Mouse (Mus musculus) cerebellum, postnatal 36 days (tissue): ENCODE results near the gene Svs1.
A peak's percentile ranks its signal among the peaks of the same experiment; 100 is the strongest.
"Not testable (repeated sequence)": the region's sequence is repeated elsewhere in the genome, so short reads cannot be mapped to it uniquely, and the experiment has no call there.

Experiments used
- DNase-seq, 2 experiments: peaks; one replicate each; pipeline ENCODE4 v3.0.0; 2021 to 2022; ENCODE audit warnings: mixed read lengths in 2 of 2

Svs1 gene

DNA sequence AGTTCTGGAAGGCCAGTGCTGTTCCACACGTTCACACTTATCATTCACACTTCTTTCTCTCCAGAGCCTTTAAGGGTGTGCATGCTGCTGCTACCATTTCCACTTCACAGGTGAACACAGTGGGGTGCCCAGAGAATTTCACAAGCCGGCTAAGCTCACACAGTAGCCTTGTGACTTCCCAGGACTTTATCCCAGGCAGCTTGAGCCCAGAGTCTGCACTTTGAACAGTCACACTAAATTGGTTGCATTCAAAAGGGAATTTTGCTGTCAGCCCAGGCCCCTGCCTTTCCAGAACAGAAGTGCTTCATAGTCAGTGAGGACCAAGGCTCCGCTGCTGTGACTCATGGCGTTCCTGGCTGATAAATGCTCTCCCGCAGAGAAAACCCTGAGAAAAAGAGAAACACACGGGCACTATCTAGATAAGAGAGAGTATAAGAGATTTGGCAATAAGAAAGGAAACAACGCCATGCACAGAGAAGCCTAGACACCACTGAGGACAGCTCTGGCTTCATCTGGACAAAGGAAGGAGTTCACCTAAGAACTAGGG, at the start of gene Svs1:
TSS of gene Svs1 (plus strand) at position 418 of the 547 bp plus-strand sequence.
- DNase-seq = no peak

DNA sequence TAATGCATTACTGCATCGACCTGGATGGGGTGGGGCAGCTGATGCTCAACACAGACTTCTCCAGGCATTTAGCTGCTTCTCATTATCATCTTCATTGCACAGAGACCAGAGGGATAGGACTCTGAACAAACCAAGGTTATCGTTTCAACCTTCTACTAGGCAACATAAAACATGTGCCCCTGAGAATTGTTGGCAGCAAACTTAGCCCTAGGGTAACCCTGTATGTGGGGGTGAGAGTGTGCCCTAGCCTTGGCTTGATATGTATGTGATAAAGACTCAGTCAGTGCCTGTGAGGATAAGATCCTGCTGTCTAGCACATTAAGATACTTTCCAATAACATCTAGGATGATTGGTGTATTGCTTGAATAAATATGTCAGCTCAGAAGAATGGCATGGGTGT, 37.1 kb upstream of the Svs1 start:
- no peak for DNase-seq

DNA sequence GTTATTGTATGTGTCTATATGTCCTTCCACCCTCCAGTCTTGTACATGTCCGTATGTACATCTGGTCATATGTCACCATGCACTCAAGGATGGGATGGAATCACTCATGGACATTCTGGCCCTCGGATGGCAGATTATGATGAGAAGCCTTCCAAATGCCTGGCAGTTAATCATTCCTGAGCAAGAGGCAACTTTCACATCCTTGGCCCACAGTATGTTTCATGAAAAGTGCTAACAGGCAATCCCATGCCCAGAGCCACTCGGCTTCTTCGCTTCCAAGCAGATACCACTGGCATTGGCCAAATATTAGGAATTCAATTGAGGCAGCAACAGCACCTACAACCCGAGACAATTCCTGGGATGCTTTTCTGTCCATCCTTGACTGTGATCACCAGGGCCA, 36.0 kb upstream of the Svs1 start:
- DNase-seq = no peak

DNA sequence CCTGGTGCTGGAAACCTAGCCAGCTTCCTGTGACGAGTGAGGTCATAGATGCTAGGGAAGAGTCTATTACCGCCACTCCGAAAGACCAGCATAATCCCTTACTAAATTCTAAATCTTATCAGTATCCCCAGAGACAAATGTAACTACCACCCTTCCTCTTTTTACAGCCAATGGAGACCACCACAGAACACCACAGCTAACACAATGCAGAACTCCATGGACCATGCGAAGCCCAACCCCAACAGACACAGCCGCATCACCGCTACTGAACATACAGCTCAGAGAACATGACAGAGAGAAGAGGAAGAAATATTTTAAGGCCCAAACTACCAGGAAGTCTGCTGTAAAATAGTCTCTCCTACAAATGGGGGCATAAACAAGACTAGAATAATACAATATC, 35.0 kb upstream of the Svs1 start:
- DNase-seq = no peak

DNA sequence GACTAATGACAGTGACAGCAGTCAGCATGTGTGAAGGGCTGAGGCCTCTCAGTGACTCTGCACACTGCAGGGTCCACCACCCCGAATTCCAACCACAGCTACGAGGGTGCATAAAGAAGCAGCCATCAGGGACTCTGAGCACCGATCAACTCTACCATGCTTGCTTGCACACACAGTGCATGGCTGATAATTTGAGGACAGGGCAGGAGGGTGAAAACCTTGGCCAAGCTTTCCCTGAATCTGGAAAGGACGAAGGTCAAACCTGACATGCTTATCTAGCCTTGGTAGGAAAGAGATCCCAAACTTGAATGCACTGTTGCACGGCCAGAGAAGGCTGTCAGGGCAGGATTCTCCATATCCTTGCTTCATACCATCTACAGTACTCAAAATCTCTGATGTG, 33.4 kb upstream of the Svs1 start:
- no peak for DNase-seq

DNA sequence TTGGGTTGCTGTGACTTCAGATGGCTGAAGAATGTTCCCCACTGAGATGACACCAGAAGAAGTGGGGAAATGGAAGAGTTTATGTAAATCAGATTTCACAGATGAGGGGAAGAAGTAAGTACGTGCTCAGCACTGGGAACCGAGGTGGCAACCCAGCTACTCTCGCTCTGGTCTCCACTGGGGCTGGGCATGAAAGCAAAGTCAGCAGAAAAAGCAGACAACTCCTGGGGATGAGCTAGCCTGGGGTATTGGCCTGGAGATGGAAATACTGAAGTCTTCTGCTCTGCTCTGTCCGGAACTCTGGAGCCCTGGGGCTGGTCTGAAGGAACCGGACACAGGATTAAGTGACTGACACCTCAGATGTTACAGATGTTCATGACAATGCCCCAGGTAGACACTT, 32.5 kb upstream of the Svs1 start:
- no peak for DNase-seq

DNA sequence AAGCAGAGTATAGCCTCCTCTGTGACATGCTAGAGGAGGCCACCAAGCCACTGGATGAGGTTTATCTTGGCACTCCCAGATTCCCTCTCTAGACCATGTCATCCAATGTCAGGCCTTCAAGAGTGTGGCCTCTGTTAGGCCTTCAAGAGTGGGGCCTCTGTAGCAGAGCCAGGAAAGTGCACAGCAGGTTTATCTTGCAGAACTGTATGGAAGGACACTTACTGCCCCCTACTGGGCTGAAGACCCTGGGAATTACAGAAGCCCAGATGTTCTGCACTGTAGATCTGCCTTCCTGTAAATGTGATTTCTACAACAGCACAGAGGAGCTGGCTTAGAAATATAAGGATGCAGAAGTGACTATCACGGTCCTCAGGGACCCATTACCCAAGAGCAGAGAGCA, 31.7 kb upstream of the Svs1 start:
- DNase-seq = no peak

DNA sequence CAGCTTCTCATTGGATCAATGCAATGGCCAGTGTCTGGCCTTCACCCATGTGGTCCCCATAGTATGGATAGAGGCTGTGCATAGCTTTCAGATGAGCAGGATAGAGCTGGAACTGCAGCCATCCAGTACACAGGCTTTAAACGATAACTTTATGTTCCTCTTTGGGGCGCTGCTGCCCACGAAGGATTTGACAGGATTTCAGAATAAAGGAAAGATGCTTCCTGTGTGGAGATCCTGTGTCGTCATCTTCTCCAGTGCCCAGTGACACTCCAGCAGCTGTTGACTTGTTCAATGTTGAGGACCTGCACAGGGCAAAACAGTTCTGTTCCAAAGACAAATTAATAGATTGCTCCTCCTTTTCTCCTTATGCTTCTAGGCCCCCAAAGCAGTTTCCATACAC, 29.9 kb upstream of the Svs1 start:
- DNase-seq = no peak

DNA sequence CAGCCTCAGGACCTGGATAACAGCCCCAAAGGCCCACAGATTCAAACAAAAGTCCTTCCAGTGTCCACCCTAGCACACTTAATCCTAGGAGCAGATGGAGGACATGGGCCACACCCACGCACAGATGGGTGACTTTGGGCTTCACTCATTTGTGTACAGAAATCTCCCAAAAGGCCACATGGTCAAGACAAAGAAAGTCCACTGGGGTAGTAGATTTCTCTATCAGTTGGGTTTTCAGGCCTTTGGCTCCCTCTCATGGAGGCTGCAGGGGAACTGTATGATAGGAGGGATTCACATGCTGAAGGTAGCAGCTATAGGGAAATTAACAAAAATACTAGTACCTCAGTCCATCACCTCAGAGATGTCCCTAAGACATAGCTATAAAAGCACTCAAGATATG, 28.6 kb upstream of the Svs1 start:
- peak in 1 of 2 experiments; percentile 4 for DNase-seq

DNA sequence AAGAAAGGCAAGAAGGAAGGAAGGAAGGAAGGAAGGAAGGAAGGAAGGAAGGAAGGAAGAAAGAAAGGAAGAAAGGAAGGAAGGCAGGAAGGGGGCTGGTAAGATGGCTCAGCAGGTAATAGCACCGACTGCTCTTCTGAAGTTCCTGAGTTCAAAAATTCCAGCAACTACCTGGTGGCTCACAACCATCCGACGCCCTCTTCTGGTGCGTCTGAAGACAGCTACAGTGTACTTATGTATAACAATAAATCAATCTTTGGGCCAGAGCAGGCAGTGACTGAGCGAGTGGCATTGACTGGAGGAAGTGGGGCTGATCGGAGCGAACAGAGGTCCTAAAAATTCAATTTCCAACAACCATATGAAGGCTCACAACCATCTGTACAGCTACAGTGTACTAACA, 27.5 kb upstream of the Svs1 start:
- not testable (repeated sequence) for DNase-seq

DNA sequence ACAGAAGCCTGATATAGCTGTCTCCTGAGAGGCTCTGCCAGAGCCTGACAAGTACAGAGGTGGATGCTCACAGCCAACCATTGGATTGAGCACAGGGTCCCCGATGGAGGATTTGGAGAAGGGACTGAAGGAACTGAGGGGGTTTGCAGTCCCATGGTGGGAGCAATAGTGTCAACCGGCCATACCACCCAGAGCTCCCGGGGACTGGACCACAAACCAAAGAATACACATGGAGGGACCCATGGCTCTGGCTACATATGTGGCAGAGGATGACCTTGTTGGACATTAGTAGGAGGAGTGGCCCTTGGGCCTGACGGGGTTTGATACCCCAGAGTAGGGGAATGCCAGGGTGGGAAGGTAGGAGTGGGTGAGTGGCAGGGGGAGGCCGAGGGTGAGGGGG, 20.0 kb upstream of the Svs1 start:
- not testable (repeated sequence) for DNase-seq

DNA sequence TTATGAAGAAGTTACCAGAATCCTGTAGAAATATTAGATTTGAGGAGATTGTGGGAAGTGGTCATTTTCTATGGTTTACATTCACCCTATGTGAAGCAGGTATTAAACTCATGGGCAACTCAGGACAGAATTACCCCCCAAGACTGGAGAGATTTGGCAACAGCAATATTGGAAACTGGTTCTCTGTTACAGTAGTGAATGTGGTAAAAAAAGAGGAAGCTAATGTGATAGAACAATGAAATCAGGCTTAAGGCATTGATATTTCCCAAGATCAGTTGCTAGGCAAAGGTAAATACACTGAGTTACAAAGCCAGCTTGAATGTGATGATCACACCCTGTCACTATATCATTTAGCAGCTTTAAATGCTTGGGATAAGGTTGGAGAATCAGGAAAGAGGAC, 18.8 kb upstream of the Svs1 start:
- DNase-seq = no peak

DNA sequence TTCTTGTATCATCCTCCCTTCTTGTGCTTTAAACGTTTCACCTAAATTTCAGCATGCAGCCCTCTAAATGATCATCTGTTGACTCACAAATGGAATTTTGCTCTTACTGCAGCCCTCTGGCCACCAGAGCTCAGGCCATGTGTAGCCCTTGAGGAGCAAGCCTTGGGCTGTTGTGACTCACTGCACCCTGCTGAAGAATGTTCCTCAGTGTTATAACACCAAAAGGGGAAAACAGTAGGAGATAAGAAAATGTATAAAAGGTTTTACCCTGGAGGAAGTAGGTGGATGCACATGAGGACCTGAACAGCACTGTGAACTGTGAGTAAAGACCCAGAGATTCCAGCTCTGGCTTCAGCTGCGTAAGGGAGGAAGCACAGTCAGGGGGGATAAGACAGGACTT, 12.0 kb upstream of the Svs1 start, which contains the start of gene Doxl2:
TSS of gene Doxl2 (plus strand) at position 301 of the 400 bp plus-strand sequence.
- DNase-seq = no peak

DNA sequence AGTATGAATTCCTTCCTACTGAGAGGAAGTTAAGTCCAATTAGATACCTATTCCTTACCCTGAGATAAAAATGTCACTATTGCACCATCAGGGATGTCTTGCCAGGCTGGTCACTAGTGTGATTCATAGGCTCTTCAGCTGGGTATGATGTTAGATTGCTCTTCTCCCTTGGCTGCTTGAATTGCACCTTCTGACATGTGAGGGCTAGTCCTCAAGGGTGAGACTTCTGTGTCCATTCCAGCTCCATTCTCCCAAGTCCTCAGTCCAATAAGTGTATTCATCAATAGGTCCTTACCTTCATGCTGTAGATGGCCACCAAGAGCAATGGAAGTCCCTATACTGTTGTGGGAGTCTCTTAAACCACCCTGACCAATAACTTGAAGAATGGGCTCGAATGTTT, 7.0 kb upstream of the Svs1 start:
- DNase-seq = no peak

DNA sequence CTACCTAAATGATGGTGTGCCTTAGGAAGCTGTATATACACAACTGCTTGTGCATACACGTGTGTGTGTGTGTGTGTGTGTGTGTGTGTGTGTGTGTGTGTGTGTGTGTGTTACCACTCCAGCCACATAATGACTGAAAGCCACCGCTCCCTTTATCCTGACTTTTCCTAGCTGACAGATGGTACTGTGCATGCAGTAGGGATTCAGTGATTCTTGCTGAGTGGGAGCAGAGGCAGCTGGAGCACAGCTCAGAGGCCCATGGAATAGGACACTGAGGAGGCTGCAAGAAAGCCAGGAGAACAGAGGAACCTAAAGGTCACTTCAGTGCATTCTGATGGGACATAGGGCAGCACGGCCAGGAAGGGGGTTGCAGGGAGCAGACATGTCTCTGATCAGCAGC, 4.4 kb upstream of the Svs1 start:
- DNase-seq = no peak

DNA sequence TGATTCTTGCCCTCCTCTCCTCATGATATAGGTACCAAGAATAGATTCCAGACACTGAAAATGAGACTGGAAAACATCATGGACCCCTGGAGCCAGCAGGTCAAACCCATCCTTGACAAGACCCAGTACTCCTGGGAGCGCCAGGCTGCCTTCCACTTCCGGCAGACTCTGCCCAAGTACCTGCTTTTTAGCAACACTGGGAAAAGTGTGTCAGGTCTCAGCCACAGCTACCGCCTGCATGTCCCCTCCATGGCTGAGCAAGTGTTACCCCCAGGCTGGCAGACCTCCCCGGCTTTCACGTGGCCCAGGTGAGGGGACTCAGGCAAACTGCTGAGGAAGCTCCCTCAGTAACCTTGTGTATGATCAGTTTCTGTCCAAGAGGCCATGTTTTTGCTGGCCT, 3.3 kb downstream of the Svs1 start:
- no peak for DNase-seq

DNA sequence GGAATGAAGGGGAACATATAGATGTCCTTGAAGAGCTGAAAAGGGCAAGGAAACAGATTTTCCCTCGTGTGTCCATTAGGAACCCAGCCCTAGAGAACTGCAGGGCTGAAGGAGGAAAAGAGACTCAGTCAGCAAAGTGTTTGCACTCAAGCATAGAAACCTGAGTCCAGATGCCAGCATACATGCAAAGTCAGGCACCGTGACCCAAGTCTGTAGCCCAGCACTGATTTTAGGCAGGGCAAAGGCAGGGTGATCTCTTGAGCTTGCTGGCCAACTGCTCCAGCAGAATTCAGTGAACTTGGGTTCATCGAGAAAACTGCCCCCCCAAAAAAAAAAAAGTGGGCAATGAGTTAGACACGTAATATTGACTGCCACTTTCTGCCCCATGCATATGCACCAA, 5.3 kb downstream of the Svs1 start:
- no peak for DNase-seq

DNA sequence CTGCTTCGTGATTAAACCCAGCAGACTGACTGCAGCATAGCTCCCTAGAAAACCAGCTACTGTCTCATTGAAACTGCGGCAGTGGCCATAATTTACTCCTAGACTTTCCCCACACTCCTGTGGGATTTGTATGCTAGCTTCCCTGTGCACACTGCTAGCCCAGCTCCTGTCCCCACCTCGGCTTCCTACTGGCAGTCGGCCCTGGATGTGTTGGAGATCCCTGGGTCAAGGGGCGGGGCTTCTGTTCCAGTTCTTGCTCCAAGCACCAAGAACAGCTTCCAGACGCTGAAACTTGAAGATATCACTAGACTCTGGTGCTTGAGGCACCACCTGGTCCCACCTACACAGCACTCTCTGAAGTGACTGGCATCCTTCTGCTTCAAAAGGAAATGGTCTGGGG, 11.5 kb downstream of the Svs1 start:
- no peak for DNase-seq

DNA sequence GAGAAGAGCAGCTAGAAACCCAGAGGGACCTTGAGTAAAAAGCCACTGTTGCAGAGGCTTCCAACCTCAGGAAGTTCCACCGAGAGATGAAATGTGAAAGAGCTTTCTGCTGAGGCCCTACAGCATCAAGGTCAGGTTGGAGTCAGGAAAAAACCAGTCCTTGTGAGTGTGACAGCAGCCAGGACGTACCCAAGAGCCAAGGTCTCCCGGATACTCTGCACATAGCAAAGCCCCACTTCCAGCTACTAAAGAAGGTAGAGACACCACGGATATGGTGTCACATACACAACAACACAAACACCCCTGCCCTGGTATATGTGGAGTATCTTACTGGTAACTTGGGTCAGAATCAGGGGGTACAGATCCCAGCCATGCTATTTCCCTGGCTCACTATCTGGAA, 12.1 kb downstream of the Svs1 start:
- no peak for DNase-seq

DNA sequence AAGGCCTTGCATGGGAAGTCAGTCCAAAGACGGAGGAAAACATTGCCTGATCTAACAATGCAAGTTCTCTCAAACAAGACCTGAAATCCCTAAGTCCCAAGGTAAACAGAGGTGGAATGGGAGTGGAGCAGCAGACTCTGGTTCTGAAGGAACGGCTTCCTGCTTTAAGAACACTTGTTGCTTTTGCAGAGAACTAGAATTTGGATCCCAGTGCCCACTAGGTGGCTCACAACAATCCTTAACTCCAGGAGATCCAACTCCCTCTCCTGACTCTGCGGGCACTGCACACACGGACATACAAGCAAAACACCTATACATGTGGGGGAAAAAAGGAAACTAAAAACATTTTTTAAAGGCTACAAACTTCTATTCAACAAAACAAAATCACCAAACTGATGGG, 16.7 kb downstream of the Svs1 start:
- DNase-seq = no peak

DNA sequence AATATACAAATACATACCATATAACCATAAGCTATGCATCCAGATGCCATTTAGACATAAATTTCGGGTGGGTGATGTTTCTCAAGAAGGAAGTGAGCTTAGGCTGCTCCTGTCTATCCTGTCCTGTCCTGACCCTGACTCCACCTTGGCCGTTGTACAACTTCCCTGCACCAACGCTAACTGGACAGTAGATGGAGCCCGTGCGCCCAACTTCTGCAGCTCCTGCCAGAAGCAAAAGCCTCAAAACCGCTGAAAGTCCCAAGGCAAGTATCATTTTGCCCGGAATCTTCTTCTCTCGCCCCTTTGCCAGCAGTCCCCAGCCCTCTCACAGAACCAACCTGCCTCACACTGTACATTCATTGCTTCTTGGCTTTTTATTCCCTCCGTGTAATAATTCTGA, 21.3 kb downstream of the Svs1 start:
- peak; percentile 55 to 64 for DNase-seq

DNA sequence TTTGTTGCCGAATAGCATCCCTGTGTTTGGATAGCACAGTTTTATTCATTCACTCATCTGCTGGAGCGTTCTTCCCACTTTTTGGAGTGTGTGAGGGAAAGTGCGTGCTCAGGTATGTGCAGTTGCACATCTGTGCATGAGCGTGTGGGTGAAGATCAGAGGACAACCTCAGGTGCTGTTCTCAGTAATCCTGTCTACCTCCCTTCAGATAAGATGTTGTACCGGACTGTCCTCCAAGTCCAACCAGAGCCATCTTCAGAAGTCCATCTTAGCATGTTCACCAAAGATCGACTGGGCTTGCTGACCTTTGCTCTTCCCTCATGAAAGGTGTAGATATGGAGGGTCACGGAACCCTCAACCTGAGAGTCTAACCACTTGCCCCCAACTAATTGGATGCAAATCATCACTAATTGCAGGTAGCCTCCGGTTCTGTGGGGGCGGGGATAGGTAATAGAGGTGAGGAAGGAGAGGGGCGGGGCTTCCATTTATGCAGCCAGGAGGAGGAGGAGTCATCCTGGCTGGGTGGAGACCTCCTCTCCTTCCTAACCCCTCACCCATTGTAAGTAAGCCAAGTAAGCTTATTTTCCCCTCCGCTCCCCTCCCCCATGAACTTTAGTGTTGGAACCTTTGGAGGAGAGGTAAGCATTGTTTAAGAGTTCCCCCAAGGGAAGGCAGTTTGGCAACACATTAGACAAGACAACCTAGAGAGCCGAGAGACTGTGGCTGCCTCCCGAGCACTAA, 21.9 kb downstream of the Svs1 start:
- DNase-seq = no peak

DNA sequence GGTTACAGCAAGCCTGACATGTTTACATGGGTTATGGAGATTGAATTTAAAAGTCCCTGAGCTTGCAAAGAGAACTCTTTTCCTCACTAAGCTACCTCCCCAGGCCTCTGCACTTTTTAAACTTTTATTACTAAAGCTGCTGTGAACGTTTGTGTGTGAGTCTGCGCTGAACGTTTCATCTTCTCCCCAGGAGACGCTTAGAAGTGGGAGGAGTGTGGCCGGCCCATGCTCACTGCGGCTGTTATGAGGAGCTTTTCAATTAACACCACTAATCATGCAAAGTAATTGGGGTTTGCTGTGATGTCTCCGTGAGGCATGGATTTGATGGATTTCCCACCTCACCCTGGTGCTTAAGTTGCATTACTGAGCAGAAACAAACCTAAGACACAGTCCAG, 22.5 kb downstream of the Svs1 start:
- DNase-seq = no peak

DNA sequence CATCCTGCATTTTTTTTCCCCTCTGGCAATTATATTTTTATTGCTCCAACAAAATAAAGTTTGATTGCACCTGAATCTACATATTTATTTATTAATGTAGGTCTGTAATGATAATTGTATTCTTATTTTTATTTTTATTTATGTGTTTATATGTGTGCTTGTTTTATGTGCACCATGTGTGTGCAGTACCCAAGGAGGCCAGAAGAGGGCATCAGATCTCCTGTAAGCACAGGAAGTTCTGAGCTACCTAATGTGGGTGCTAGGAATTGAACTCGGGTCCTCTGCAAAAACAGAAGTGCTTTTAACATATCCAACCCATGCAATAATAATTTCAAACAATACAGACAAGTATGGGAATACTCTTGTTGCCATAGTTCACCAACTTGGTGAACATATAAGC, 23.0 kb downstream of the Svs1 start:
- DNase-seq = no peak

DNA sequence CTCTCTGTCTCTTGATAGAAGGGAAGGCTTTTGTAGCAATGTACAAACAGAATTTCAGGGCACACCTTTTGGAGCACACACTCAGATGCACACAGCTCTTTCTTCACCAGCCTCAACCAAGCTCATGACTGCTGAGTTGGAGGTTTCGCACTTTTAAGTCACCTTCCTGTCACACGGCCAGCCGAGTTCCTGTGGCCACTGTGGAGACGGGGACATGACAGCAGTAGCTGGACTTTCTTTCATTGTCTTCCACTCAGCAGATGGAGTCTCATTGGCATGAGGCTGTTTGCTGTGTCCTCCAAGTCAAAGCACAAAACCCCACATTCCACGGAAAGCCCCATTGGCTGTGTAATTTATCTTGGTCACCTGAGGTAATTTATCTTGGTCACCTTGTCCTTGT, 24.5 kb downstream of the Svs1 start:
- no peak for DNase-seq
